Mouse (Mus musculus): ENCODE measurements around the gene Notch2. TPM values are rescaled to one million over a fixed set of nuclear protein-coding genes. Genes with fewer than 3 reads are reported as not detected.

Gene Notch2
- polyA plus RNA-seq, 1 experiment: 6.2 TPM

GRCm38 (mm10) chr3:98063186-98063771 lies 50.0 kb downstream of the Notch2 start:
- Histone ChIP-seq H3K27ac (ENCODE audit: insufficient read depth, low read length) (peak overlapping the region; percentile 56), H3K4me3 (ENCODE audit: insufficient read depth, low read length) (no peak overlapping the region), H3K4me1 (ENCODE audit: control insufficient read depth, insufficient read depth, low read length) (peaks cover 11% of the 10 kb centered on the region)
- TF ChIP-seq POLR2A (IDR thresholded peaks at IDR 0.05; ENCODE audit: extremely low read depth, insufficient read depth, low read length) (no peak), CTCF (IDR thresholded peaks at IDR 0.05; ENCODE audit: extremely low read depth, insufficient read depth, low read length) (no peak)

- peak overlapping the region; percentile 32; the same call in 1 of the 2 replicates for H3K27ac ChIP-seq (ENCODE audit: insufficient read depth, low read length)
- TF ChIP-seq CTCF (IDR thresholded peaks at IDR 0.05; ENCODE audit: extremely low read depth, insufficient read depth, low read length) (no peak), POLR2A (IDR thresholded peaks at IDR 0.05; ENCODE audit: extremely low read depth, insufficient read depth, low read length) (no peak)
- peaks cover 11% of the 10 kb centered on the region for H3K4me1 ChIP-seq (ENCODE audit: control insufficient read depth, insufficient read depth, low read length)
- no peak overlapping the region for H3K4me3 ChIP-seq (ENCODE audit: insufficient read depth, low read length)
Measured at GRCm38 (mm10) chr3:98063833-98064232, 50.5 kb downstream of the Notch2 start.

GRCm38 (mm10) chr3:98065004-98065403 lies 51.7 kb downstream of the Notch2 start:
- TF ChIP-seq POLR2A (IDR thresholded peaks at IDR 0.05; ENCODE audit: extremely low read depth, insufficient read depth, low read length): no peak
- no peak overlapping the region for H3K27ac ChIP-seq (ENCODE audit: insufficient read depth, low read length)
- peaks cover 11% of the 10 kb centered on the region for H3K4me1 ChIP-seq (ENCODE audit: control insufficient read depth, insufficient read depth, low read length)
- H3K4me3 ChIP-seq (ENCODE audit: insufficient read depth, low read length): no peak overlapping the region

- H3K4me3 ChIP-seq (ENCODE audit: insufficient read depth, low read length): no peak overlapping the region
- no peak overlapping the region for H3K27ac ChIP-seq (ENCODE audit: insufficient read depth, low read length)
- TF ChIP-seq POLR2A (IDR thresholded peaks at IDR 0.05; ENCODE audit: extremely low read depth, insufficient read depth, low read length) (no peak), CTCF (IDR thresholded peaks at IDR 0.05; ENCODE audit: extremely low read depth, insufficient read depth, low read length) (no peak)
- H3K4me1 ChIP-seq (ENCODE audit: control insufficient read depth, insufficient read depth, low read length): peaks cover 11% of the 10 kb centered on the region
Measured at GRCm38 (mm10) chr3:98066434-98066833, 53.1 kb downstream of the Notch2 start.

GRCm38 (mm10) chr3:98067413-98067812 lies 54.1 kb downstream of the Notch2 start:
- Histone ChIP-seq H3K27ac (ENCODE audit: insufficient read depth, low read length) (no peak overlapping the region), H3K4me3 (ENCODE audit: insufficient read depth, low read length) (no peak overlapping the region), H3K4me1 (ENCODE audit: control insufficient read depth, insufficient read depth, low read length) (peaks cover 7% of the 10 kb centered on the region; the same call in 1 of the 2 replicates)
- TF ChIP-seq POLR2A (IDR thresholded peaks at IDR 0.05; ENCODE audit: extremely low read depth, insufficient read depth, low read length): no peak
- TF ChIP-seq CTCF (IDR thresholded peaks at IDR 0.05; ENCODE audit: extremely low read depth, insufficient read depth, low read length): no peak

GRCm38 (mm10) chr3:98067852-98068491 lies 54.6 kb downstream of the Notch2 start:
- H3K27ac ChIP-seq (ENCODE audit: insufficient read depth, low read length): no peak overlapping the region
- H3K4me3 ChIP-seq (ENCODE audit: insufficient read depth, low read length): no peak overlapping the region
- no peak for TF ChIP-seq CTCF (IDR thresholded peaks at IDR 0.05; ENCODE audit: extremely low read depth, insufficient read depth, low read length)
- TF ChIP-seq POLR2A (IDR thresholded peaks at IDR 0.05; ENCODE audit: extremely low read depth, insufficient read depth, low read length): no peak
- H3K4me1 ChIP-seq (ENCODE audit: control insufficient read depth, insufficient read depth, low read length): peaks cover 6% of the 10 kb centered on the region; the same call in 1 of the 2 replicates

GRCm38 (mm10) chr3:98069161-98069560 lies 55.8 kb downstream of the Notch2 start:
- TF ChIP-seq POLR2A (IDR thresholded peaks at IDR 0.05; ENCODE audit: extremely low read depth, insufficient read depth, low read length) (no peak), CTCF (IDR thresholded peaks at IDR 0.05; ENCODE audit: extremely low read depth, insufficient read depth, low read length) (no peak)
- no peak overlapping the region for H3K4me3 ChIP-seq (ENCODE audit: insufficient read depth, low read length)
- peaks cover 5% of the 10 kb centered on the region; the same call in 1 of the 2 replicates for H3K4me1 ChIP-seq (ENCODE audit: control insufficient read depth, insufficient read depth, low read length)
- no peak overlapping the region for H3K27ac ChIP-seq (ENCODE audit: insufficient read depth, low read length)

- H3K27ac ChIP-seq (ENCODE audit: insufficient read depth, low read length): no peak overlapping the region
- TF ChIP-seq POLR2A (IDR thresholded peaks at IDR 0.05; ENCODE audit: extremely low read depth, insufficient read depth, low read length) (no peak), CTCF (IDR thresholded peaks at IDR 0.05; ENCODE audit: extremely low read depth, insufficient read depth, low read length) (no peak)
- no peak overlapping the region for H3K4me3 ChIP-seq (ENCODE audit: insufficient read depth, low read length)
- H3K4me1 ChIP-seq (ENCODE audit: control insufficient read depth, insufficient read depth, low read length): peaks cover 4% of the 10 kb centered on the region; the same call in 1 of the 2 replicates
Measured at GRCm38 (mm10) chr3:98069856-98070255, 56.5 kb downstream of the Notch2 start.

- TF ChIP-seq CTCF (IDR thresholded peaks at IDR 0.05; ENCODE audit: extremely low read depth, insufficient read depth, low read length): no peak
- TF ChIP-seq POLR2A (IDR thresholded peaks at IDR 0.05; ENCODE audit: extremely low read depth, insufficient read depth, low read length): no peak
- Histone ChIP-seq H3K4me3 (ENCODE audit: insufficient read depth, low read length) (no peak overlapping the region), H3K4me1 (ENCODE audit: control insufficient read depth, insufficient read depth, low read length) (peaks cover 4% of the 10 kb centered on the region; the same call in 1 of the 2 replicates), H3K27ac (ENCODE audit: insufficient read depth, low read length) (no peak overlapping the region)
Measured at GRCm38 (mm10) chr3:98072570-98072969, 59.2 kb downstream of the Notch2 start.

GRCm38 (mm10) chr3:98073545-98073944 lies 60.2 kb downstream of the Notch2 start:
- TF ChIP-seq POLR2A (IDR thresholded peaks at IDR 0.05; ENCODE audit: extremely low read depth, insufficient read depth, low read length): no peak
- TF ChIP-seq CTCF (IDR thresholded peaks at IDR 0.05; ENCODE audit: extremely low read depth, insufficient read depth, low read length): no peak
- Histone ChIP-seq H3K4me3 (ENCODE audit: insufficient read depth, low read length) (no peak overlapping the region), H3K27ac (ENCODE audit: insufficient read depth, low read length) (no peak overlapping the region), H3K4me1 (ENCODE audit: control insufficient read depth, insufficient read depth, low read length) (peaks cover 3% of the 10 kb centered on the region; the same call in 1 of the 2 replicates)

All from cortical plate, adult 2 months (tissue).